Mouse (Mus musculus): ENCODE data around the gene Capn15. TPM values are rescaled to one million over a fixed set of nuclear protein-coding genes. Genes with fewer than 3 reads are reported as not detected.
A peak's percentile ranks its signal among the peaks of the same experiment; 100 is the strongest.

Capn15 gene
- polyA plus RNA-seq, 1 experiment from 2014 or later: 5.2 TPM

DNA sequence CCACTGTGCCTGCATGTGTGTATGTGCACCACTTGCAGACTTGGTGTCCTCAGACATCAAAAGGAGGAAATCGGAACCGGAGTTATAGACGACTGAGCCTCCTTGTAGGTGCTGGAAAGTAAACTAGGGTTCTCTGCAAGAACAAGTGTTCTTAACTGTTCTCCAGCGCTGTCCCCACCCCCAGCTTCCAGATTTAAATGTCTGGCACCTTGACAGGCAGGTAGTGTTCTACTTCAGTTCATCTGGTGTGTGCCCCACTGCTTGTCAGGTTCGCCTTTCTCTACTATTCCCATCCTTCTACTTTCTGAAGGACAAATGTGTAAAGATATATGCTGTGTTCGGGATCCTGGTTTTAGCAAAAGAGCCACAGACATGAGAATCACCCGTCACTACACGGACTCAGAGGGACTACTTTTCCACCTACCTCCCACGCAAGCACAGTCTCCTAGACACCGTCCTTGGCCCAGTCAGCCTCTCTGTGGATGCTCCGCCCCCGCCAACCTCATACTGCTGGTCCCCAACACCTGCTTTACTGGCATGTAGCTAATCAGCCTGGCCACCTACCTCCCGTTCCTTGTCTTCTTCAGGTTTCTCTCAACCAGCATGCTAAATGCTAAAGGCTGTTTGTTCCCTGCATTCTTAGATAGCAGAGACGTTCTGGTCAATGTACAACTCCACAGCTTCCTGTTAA lies 72.3 kb downstream of the Capn15 start:
- peak overlapping the region; percentile 99 for H3K27ac ChIP-seq
- H3K4me3 ChIP-seq (ENCODE audit: inconsistent target): peak overlapping the region; percentile 32
- 52% methylated on average over 14 of the region's 14 CpGs for WGBS (ENCODE audit: missing documents)
- H3K79me2 ChIP-seq (ENCODE audit: inconsistent target): peaks cover 97% of the 10 kb centered on the region
- H3K36me3 ChIP-seq (ENCODE audit: inconsistent target): no peaks in the 10 kb centered on the region; the same call in 1 of the 2 replicates

DNA sequence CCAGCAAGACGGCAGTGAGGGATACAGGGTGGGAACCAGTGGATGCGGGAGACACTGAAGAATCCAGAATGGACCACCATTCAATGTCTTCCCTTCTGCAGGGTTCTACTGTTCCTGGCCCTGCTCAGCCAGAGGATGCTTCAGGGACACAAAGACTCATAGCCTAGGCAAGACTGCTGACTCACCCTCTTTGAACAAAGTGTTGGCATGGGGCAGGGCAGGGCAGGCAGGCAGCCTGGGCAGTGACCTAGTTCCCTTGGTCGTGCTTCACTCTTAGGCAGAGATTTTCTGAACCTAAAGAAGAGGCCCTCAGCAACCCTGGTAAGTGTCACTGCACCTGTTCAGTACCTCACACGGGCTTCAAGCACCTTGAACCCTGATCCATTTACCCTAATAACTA lies 73.8 kb downstream of the Capn15 start:
- Histone ChIP-seq H3K27ac (peak overlapping the region; percentile 99), H3K4me3 (ENCODE audit: inconsistent target) (no peak overlapping the region; the same call in 1 of the 2 replicates), H3K79me2 (ENCODE audit: inconsistent target) (peaks cover 97% of the 10 kb centered on the region), H3K36me3 (ENCODE audit: inconsistent target) (no peaks in the 10 kb centered on the region; the same call in 1 of the 2 replicates)
- 74% methylated on average over 4 of the region's 4 CpGs for WGBS (ENCODE audit: missing documents)

Other genes with a start within 250 kb of the Capn15 start
- gene Mslnl, start 249.8 kb downstream of the Capn15 start, polyA plus RNA-seq (2018): not detected in 3 replicates
- not detected in 3 replicates for gene Msln, start 231.4 kb downstream of the Capn15 start, polyA plus RNA-seq (2018)
- 19.4 to 20.9 TPM (median 19.5 TPM) in 3 replicates for gene Narfl, start 212.0 kb downstream of the Capn15 start, polyA plus RNA-seq (2018)
- 10.9 to 28.1 TPM (median 26.5 TPM) in 3 replicates for gene Haghl, start 200.1 kb downstream of the Capn15 start, polyA plus RNA-seq (2018)
- not detected in 3 replicates for gene Ccdc78, start 199.2 kb downstream of the Capn15 start, polyA plus RNA-seq (2018)
- gene Fam173a, start 192.9 kb downstream of the Capn15 start, polyA plus RNA-seq (2018): 12.9 to 59.3 TPM (median 54.8 TPM) in 3 replicates
- not detected in 3 replicates for gene AC134908.4, start 190.1 kb downstream of the Capn15 start, polyA plus RNA-seq (2018)
- gene Metrn, start 188.7 kb downstream of the Capn15 start, polyA plus RNA-seq (2018): 3.0 to 22.9 TPM (median 8.0 TPM) in 3 replicates
- gene Fbxl16, start 176.7 kb downstream of the Capn15 start, polyA plus RNA-seq (2018): 0.13 to 0.33 TPM (median 0.32 TPM) in 3 replicates
- gene Wdr24, start 162.2 kb downstream of the Capn15 start, polyA plus RNA-seq (2018): 8.8 to 13.8 TPM (median 9.0 TPM) in 3 replicates
- gene Jmjd8, start 156.9 kb downstream of the Capn15 start, polyA plus RNA-seq (2018): 15.2 to 28.3 TPM (median 18.9 TPM) in 3 replicates
- 74.2 to 109 TPM (median 78.5 TPM) in 3 replicates for gene Stub1, start 152.4 kb downstream of the Capn15 start, polyA plus RNA-seq (2018)
- 0.16 to 0.97 TPM in 2 of 3 replicates, not detected in the other for gene Rhbdl1, start 148.5 kb downstream of the Capn15 start, polyA plus RNA-seq (2018)
- gene Gm20683, start 144.0 kb downstream of the Capn15 start, polyA plus RNA-seq (2018): 0.09 to 1.1 TPM (median 0.43 TPM) in 3 replicates
- 20.6 to 24.8 TPM (median 22.4 TPM) in 3 replicates for gene Rhot2, start 140.9 kb downstream of the Capn15 start, polyA plus RNA-seq (2018)
- 1.5 to 2.9 TPM (median 2.5 TPM) in 3 replicates for gene Wdr90, start 124.3 kb downstream of the Capn15 start, polyA plus RNA-seq (2018)
- 5.6 to 15.2 TPM (median 7.1 TPM) in 3 replicates for gene Mcrip2, start 117.0 kb downstream of the Capn15 start, polyA plus RNA-seq (2018)
- 3.3 to 5.5 TPM (median 5.2 TPM) in 3 replicates for gene Mettl26, start 110.7 kb downstream of the Capn15 start, polyA plus RNA-seq (2018)
- 0.13 to 0.32 TPM (median 0.20 TPM) in 3 replicates for gene Wfikkn1, start 104.9 kb downstream of the Capn15 start, polyA plus RNA-seq (2018)
- 13.7 to 21.8 TPM (median 16.8 TPM) in 3 replicates for gene Rab40c, start 66.1 kb downstream of the Capn15 start, polyA plus RNA-seq (2018)
- gene Pigq, start 40.9 kb downstream of the Capn15 start, polyA plus RNA-seq (2018): 33.1 to 43.2 TPM (median 35.1 TPM) in 3 replicates
- not detected in 3 replicates for gene Nhlrc4, start 40.8 kb downstream of the Capn15 start, polyA plus RNA-seq (2018)
- gene A930017K11Rik, start 33.2 kb downstream of the Capn15 start, polyA plus RNA-seq (2018): not detected in 3 replicates
- 5.3 to 7.6 TPM (median 6.3 TPM) in 3 replicates for gene Rab11fip3, start 83.8 kb upstream of the Capn15 start, polyA plus RNA-seq (2018)
- 19.8 to 24.2 TPM (median 23.4 TPM) in 3 replicates for gene Decr2, start 104.5 kb upstream of the Capn15 start, polyA plus RNA-seq (2018)
- 16.3 to 30.7 TPM (median 17.2 TPM) in 3 replicates for gene Nme4, start 109.8 kb upstream of the Capn15 start, polyA plus RNA-seq (2018)
- 35.3 to 45.1 TPM (median 37.7 TPM) in 3 replicates for gene Tmem8, start 127.5 kb upstream of the Capn15 start, polyA plus RNA-seq (2018)
- gene Mrpl28, start 137.7 kb upstream of the Capn15 start, polyA plus RNA-seq (2018): 35.9 to 74.0 TPM (median 71.9 TPM) in 3 replicates
- gene Axin1, start 152.9 kb upstream of the Capn15 start, polyA plus RNA-seq (2018): 25.1 to 76.5 TPM (median 25.8 TPM) in 3 replicates
- gene Pdia2, start 213.3 kb upstream of the Capn15 start, polyA plus RNA-seq (2018): not detected in 3 replicates
- 0.07 to 1.2 TPM (median 0.88 TPM) in 3 replicates for gene Rgs11, start 217.2 kb upstream of the Capn15 start, polyA plus RNA-seq (2018)
- gene Arhgdig, start 222.0 kb upstream of the Capn15 start, polyA plus RNA-seq (2018): not detected in 3 replicates

Measured in macrophage (primary cell).